Mouse (Mus musculus): ENCODE results near the gene Afap1. TPM values are rescaled to one million over a fixed set of nuclear protein-coding genes. Genes with fewer than 3 reads are reported as not detected.

The Afap1 gene
- 12.8 and 15.3 TPM in 2 replicates for polyA plus RNA-seq (2015; fragmentation: Nextera tagmentation; extraction: Ambion mirVana)

DNA sequence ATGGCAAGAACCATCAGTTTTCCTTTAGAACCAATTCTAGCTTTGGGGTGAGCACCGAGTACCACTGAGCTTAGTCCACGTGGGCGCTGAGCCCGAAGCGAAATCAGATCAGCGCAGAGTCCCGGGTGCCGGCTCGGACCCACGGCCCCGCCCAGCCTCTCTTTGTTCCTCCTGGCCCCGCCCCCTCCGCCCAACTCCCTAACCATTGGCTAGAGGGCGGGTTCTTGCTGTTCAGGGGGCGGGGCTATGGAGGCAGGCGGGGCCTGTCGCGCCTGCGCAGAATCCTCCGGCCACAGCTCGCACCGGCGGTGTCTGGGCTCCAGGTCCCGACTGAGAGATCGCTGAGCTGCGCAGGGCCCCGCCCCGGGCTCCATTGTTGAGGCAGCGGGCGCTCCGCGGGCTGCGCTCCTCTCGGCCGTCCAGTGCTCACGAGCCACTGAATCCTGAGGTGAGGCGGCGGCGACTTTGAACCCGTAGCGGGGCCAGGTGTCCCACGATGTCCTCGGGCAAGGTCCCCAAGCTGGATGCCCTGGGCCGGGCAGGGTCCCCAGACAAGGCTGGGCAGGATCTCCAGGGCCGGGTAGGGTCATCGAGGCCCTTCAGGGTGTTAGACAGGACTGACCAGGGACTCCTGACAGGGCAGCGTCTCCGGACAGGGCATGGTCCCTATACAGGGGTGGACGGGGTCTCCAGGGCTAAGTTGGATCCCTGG lies at the start of gene Afap1:
Gene Afap1 (plus strand): TSS at position 227 of the 712 bp plus-strand sequence.

Other genes starting within 250 kb of the Afap1 start
- gene Htra3, start 213.5 kb upstream of the Afap1 start, polyA plus RNA-seq (2015; fragmentation: Nextera tagmentation; extraction: Ambion mirVana), result 60.7 and 91.4 TPM in 2 replicates
- 4.1 and 4.6 TPM in 2 replicates for gene Sh3tc1, start 153.3 kb upstream of the Afap1 start, polyA plus RNA-seq (2015; fragmentation: Nextera tagmentation; extraction: Ambion mirVana)
- 25.2 and 28.9 TPM in 2 replicates for gene Ablim2, start 135.4 kb upstream of the Afap1 start, polyA plus RNA-seq (2015; fragmentation: Nextera tagmentation; extraction: Ambion mirVana)